Mouse (Mus musculus) thymus, adult 2 months (tissue): ENCODE data around the gene C2cd3.

Source experiments
- CTCF ChIP-seq: fragments of 200-500 bp; IDR thresholded peaks from 2 replicates; pipeline ENCODE4 v1.5.1; 2012; ENCODE audit warnings: mild to moderate bottlenecking, control low read depth, low read length, moderate library complexity, borderline replicate concordance; ENCODE audit not compliant: control insufficient read depth, poor library complexity, insufficient read depth; ENCODE audit errors: extremely low read depth
- POLR2A ChIP-seq: fragments of 200-500 bp; IDR thresholded peaks from 2 replicates; pipeline ENCODE4 v1.6.1; 2012; ENCODE audit warnings: mild to moderate bottlenecking, low read length, control low read depth, moderate library complexity; ENCODE audit not compliant: control insufficient read depth, poor library complexity, insufficient read depth; ENCODE audit errors: extremely low read depth

- TF ChIP-seq CTCF = no peak
- no peak for TF ChIP-seq POLR2A
Measured at GRCm38 (mm10) chr7:100328636-100329035, 43.4 kb upstream of the C2cd3 start.
